Mouse (Mus musculus): ENCODE measurements around the gene A430033K04Rik. TPM values are rescaled to one million over a fixed set of nuclear protein-coding genes. Genes with fewer than 3 reads are reported as not detected.
A peak's percentile ranks its signal among the peaks of the same experiment; 100 is the strongest.

A430033K04Rik gene
- polyA plus RNA-seq, 1 experiment = 0.95 TPM

- peak; percentile 17 to 59 for DNase-seq (ENCODE audit: low read depth in 1 of 2, low spot score in 2 of 2)
- no peaks in the 10 kb centered on the region for H3K27me3 ChIP-seq (ENCODE audit: control insufficient read depth, insufficient read depth, low read length)
- TF ChIP-seq POLR2A (IDR thresholded peaks at IDR 0.05; ENCODE audit: low read depth, low read length) (no peak), CTCF (IDR thresholded peaks at IDR 0.05; ENCODE audit: extremely low read depth, insufficient read depth, insufficient read length, insufficient replicate concordance) (peak; percentile 66; the same call in 1 of the 2 replicates)
- no peaks in the 10 kb centered on the region for H3K4me1 ChIP-seq (ENCODE audit: control insufficient read depth, insufficient read depth, insufficient read length)
- H3K36me3 ChIP-seq (ENCODE audit: control insufficient read depth, insufficient read depth, low read length) = no peaks in the 10 kb centered on the region
- WGBS = 9% methylated on average over 5 of the region's 5 CpGs
- H3K4me3 ChIP-seq (ENCODE audit: extremely low read depth, insufficient read depth, insufficient read length) = no peak overlapping the region
- no peak overlapping the region for H3K27ac ChIP-seq (ENCODE audit: insufficient read depth, low read length)
Measured at GRCm38 (mm10) chr5:138658922-138659321, 36.3 kb downstream of the A430033K04Rik start.

- DNase-seq (ENCODE audit: low read depth in 1 of 2, low spot score in 2 of 2) = no peak
- 22% methylated on average over 8 of the region's 8 CpGs for WGBS
- H3K4me1 ChIP-seq (ENCODE audit: control insufficient read depth, insufficient read depth, insufficient read length) = no peaks in the 10 kb centered on the region
Measured at GRCm38 (mm10) chr5:138683023-138683766, 60.5 kb downstream of the A430033K04Rik start.

GRCm38 (mm10) chr5:138683821-138684220 lies 61.2 kb downstream of the A430033K04Rik start:
- no peaks in the 10 kb centered on the region for H3K4me1 ChIP-seq (ENCODE audit: control insufficient read depth, insufficient read depth, insufficient read length)
- TF ChIP-seq CTCF (IDR thresholded peaks at IDR 0.05; ENCODE audit: extremely low read depth, insufficient read depth, insufficient read length, insufficient replicate concordance) = no peak
- no peak for TF ChIP-seq POLR2A (IDR thresholded peaks at IDR 0.05; ENCODE audit: low read depth, low read length)
- H3K27me3 ChIP-seq (ENCODE audit: control insufficient read depth, insufficient read depth, low read length) = no peaks in the 10 kb centered on the region
- WGBS = 98% methylated on average over 7 of the region's 7 CpGs
- DNase-seq (ENCODE audit: low read depth in 1 of 2, low spot score in 2 of 2) = no peak
- no peak overlapping the region for H3K4me3 ChIP-seq (ENCODE audit: extremely low read depth, insufficient read depth, insufficient read length)
- no peaks in the 10 kb centered on the region for H3K36me3 ChIP-seq (ENCODE audit: control insufficient read depth, insufficient read depth, low read length)
- H3K27ac ChIP-seq (ENCODE audit: insufficient read depth, low read length) = no peak overlapping the region

More at GRCm38 (mm10) chr5:138683023-138683766, 60.5 kb downstream of the A430033K04Rik start:
- TF ChIP-seq CTCF (IDR thresholded peaks at IDR 0.05; ENCODE audit: extremely low read depth, insufficient read depth, insufficient read length, insufficient replicate concordance) (no peak), POLR2A (IDR thresholded peaks at IDR 0.05; ENCODE audit: low read depth, low read length) (no peak)
- no peaks in the 10 kb centered on the region for H3K36me3 ChIP-seq (ENCODE audit: control insufficient read depth, insufficient read depth, low read length)
- H3K4me3 ChIP-seq (ENCODE audit: extremely low read depth, insufficient read depth, insufficient read length) = no peak overlapping the region
- no peaks in the 10 kb centered on the region for H3K27me3 ChIP-seq (ENCODE audit: control insufficient read depth, insufficient read depth, low read length)
- no peak overlapping the region for H3K27ac ChIP-seq (ENCODE audit: insufficient read depth, low read length)

- Histone ChIP-seq H3K27ac (ENCODE audit: insufficient read depth, low read length) (no peak overlapping the region), H3K27me3 (ENCODE audit: control insufficient read depth, insufficient read depth, low read length) (no peaks in the 10 kb centered on the region), H3K4me3 (ENCODE audit: extremely low read depth, insufficient read depth, insufficient read length) (no peak overlapping the region), H3K4me1 (ENCODE audit: control insufficient read depth, insufficient read depth, insufficient read length) (no peaks in the 10 kb centered on the region), H3K36me3 (ENCODE audit: control insufficient read depth, insufficient read depth, low read length) (no peaks in the 10 kb centered on the region)
- 79% methylated on average over 5 of the region's 5 CpGs for WGBS
- no peak for TF ChIP-seq POLR2A (IDR thresholded peaks at IDR 0.05; ENCODE audit: low read depth, low read length)
- TF ChIP-seq CTCF (IDR thresholded peaks at IDR 0.05; ENCODE audit: extremely low read depth, insufficient read depth, insufficient read length, insufficient replicate concordance) = no peak
- DNase-seq (ENCODE audit: low read depth in 1 of 2, low spot score in 2 of 2) = no peak
Measured at GRCm38 (mm10) chr5:138687453-138687852, 64.8 kb downstream of the A430033K04Rik start.

GRCm38 (mm10) chr5:138689254-138689653 lies 66.6 kb downstream of the A430033K04Rik start:
- 74% methylated on average over 5 of the region's 5 CpGs for WGBS
- Histone ChIP-seq H3K27me3 (ENCODE audit: control insufficient read depth, insufficient read depth, low read length) (no peaks in the 10 kb centered on the region), H3K36me3 (ENCODE audit: control insufficient read depth, insufficient read depth, low read length) (no peaks in the 10 kb centered on the region), H3K27ac (ENCODE audit: insufficient read depth, low read length) (no peak overlapping the region), H3K4me3 (ENCODE audit: extremely low read depth, insufficient read depth, insufficient read length) (no peak overlapping the region), H3K4me1 (ENCODE audit: control insufficient read depth, insufficient read depth, insufficient read length) (no peaks in the 10 kb centered on the region)
- TF ChIP-seq CTCF (IDR thresholded peaks at IDR 0.05; ENCODE audit: extremely low read depth, insufficient read depth, insufficient read length, insufficient replicate concordance) = no peak
- no peak for TF ChIP-seq POLR2A (IDR thresholded peaks at IDR 0.05; ENCODE audit: low read depth, low read length)
- DNase-seq (ENCODE audit: low read depth in 1 of 2, low spot score in 2 of 2) = no peak

- TF ChIP-seq CTCF (IDR thresholded peaks at IDR 0.05; ENCODE audit: extremely low read depth, insufficient read depth, insufficient read length, insufficient replicate concordance) (no peak), POLR2A (IDR thresholded peaks at IDR 0.05; ENCODE audit: low read depth, low read length) (no peak)
- H3K4me1 ChIP-seq (ENCODE audit: control insufficient read depth, insufficient read depth, insufficient read length) = no peaks in the 10 kb centered on the region
- no peaks in the 10 kb centered on the region for H3K27me3 ChIP-seq (ENCODE audit: control insufficient read depth, insufficient read depth, low read length)
- DNase-seq (ENCODE audit: low read depth in 1 of 2, low spot score in 2 of 2) = no peak
- no peaks in the 10 kb centered on the region for H3K36me3 ChIP-seq (ENCODE audit: control insufficient read depth, insufficient read depth, low read length)
- H3K4me3 ChIP-seq (ENCODE audit: extremely low read depth, insufficient read depth, insufficient read length) = no peak overlapping the region
- H3K27ac ChIP-seq (ENCODE audit: insufficient read depth, low read length) = no peak overlapping the region
Measured at GRCm38 (mm10) chr5:138692936-138693570, 70.4 kb downstream of the A430033K04Rik start.

- DNase-seq (ENCODE audit: low read depth in 1 of 2, low spot score in 2 of 2) = no peak
- Histone ChIP-seq H3K27ac (ENCODE audit: insufficient read depth, low read length) (no peak overlapping the region), H3K36me3 (ENCODE audit: control insufficient read depth, insufficient read depth, low read length) (no peaks in the 10 kb centered on the region), H3K4me1 (ENCODE audit: control insufficient read depth, insufficient read depth, insufficient read length) (no peaks in the 10 kb centered on the region), H3K4me3 (ENCODE audit: extremely low read depth, insufficient read depth, insufficient read length) (no peak overlapping the region), H3K27me3 (ENCODE audit: control insufficient read depth, insufficient read depth, low read length) (no peaks in the 10 kb centered on the region)
- TF ChIP-seq POLR2A (IDR thresholded peaks at IDR 0.05; ENCODE audit: low read depth, low read length) (no peak), CTCF (IDR thresholded peaks at IDR 0.05; ENCODE audit: extremely low read depth, insufficient read depth, insufficient read length, insufficient replicate concordance) (no peak)
- WGBS = 49% methylated on average over 2 of the region's 2 CpGs
Measured at GRCm38 (mm10) chr5:138694036-138694435, 71.4 kb downstream of the A430033K04Rik start.

Measured in spleen, adult 2 months (tissue).